Mouse (Mus musculus) stomach, postnatal 0 days (tissue): ENCODE measurements around the gene Disp1. TPM values are rescaled to one million over a fixed set of nuclear protein-coding genes. Genes with fewer than 3 reads are reported as not detected.

Experiments
- ATAC-seq: fragments of 200-750 bp; cut with Nextera tagmentation; 2 replicates; pipeline ENCODE4 v1.8.0; 2017; ENCODE audit not compliant: low FRiP score, low TSS enrichment
- DNase-seq: peaks from one replicate; pipeline ENCODE4 v3.0.0-alpha.2; 2016; ENCODE audit warnings: low spot score
- H3K27ac ChIP-seq: fragments of 300-500 bp; sonication (generic); replicated peaks from 2 replicates; pipeline ENCODE4 v1.5.1; 2014; ENCODE audit warnings: mild to moderate bottlenecking, control low read depth
- H3K27me3 ChIP-seq: fragments of 300-500 bp; sonication (generic); 2 replicates; pipeline ENCODE4 v1.6.1; 2014; ENCODE audit warnings: low read length; ENCODE audit not compliant: control insufficient read depth, insufficient read depth
- H3K36me3 ChIP-seq: fragments of 300-500 bp; sonication (generic); 2 replicates; pipeline ENCODE4 v1.6.1; 2014; ENCODE audit warnings: low read length, mixed read lengths; ENCODE audit not compliant: control insufficient read depth, insufficient read depth
- H3K4me1 ChIP-seq: fragments of 300-500 bp; sonication (generic); replicated peaks from 2 replicates; pipeline ENCODE4 v1.6.1; 2014; ENCODE audit warnings: antibody characterized with exemption; ENCODE audit not compliant: control insufficient read depth, insufficient read depth
- H3K4me2 ChIP-seq: fragments of 300-500 bp; sonication (generic); replicated peaks from 2 replicates; pipeline ENCODE4 v1.6.1; 2014; ENCODE audit warnings: low read depth, mild to moderate bottlenecking, control low read depth, moderate library complexity
- H3K4me3 ChIP-seq: fragments of 300-500 bp; sonication (generic); 2 replicates; pipeline ENCODE4 v1.5.1; 2014; ENCODE audit warnings: low read depth, low read length, control low read depth
- H3K9ac ChIP-seq: fragments of 300-500 bp; sonication (generic); 2 replicates; pipeline ENCODE4 v1.6.1; 2014; ENCODE audit warnings: mild to moderate bottlenecking, low read length, control low read depth, mixed read lengths
- H3K9me3 ChIP-seq: fragments of 300-500 bp; sonication (generic); 2 replicates; pipeline ENCODE4 v1.6.1; 2016; ENCODE audit warnings: low read length; ENCODE audit not compliant: control insufficient read depth
- CTCF ChIP-seq: IDR thresholded peaks from 2 replicates; pipeline ENCODE4 v1.5.1; 2016; ENCODE audit warnings: antibody characterized with exemption, low read depth, mild to moderate bottlenecking, moderate library complexity
- EP300 ChIP-seq: optimal IDR thresholded peaks from 2 replicates; pipeline ENCODE3; 2016; ENCODE audit warnings: antibody characterized with exemption
- WGBS: fragments of 180-500 bp; shearing (Covaris S2); extraction: QIAGEN DNeasy Blood & Tissue Kit; methylation state at CpG from one replicate; pipeline ENCODE4 v1.1.7; 2014; 5-methylcytosine and 5-hydroxymethylcytosine counted together
- polyA plus RNA-seq: library from polyadenylated mRNA; unstranded; fragments of >200 nt; fragmentation: Nextera tagmentation; extraction: Ambion mirVana; gene quantifications from 2 replicates; pipeline ENCODE4 v1.2.1, GENCODE M21; 2015

Disp1 gene
- polyA plus RNA-seq, 1 experiment from 2014 or later, result 5.9 TPM

DNA sequence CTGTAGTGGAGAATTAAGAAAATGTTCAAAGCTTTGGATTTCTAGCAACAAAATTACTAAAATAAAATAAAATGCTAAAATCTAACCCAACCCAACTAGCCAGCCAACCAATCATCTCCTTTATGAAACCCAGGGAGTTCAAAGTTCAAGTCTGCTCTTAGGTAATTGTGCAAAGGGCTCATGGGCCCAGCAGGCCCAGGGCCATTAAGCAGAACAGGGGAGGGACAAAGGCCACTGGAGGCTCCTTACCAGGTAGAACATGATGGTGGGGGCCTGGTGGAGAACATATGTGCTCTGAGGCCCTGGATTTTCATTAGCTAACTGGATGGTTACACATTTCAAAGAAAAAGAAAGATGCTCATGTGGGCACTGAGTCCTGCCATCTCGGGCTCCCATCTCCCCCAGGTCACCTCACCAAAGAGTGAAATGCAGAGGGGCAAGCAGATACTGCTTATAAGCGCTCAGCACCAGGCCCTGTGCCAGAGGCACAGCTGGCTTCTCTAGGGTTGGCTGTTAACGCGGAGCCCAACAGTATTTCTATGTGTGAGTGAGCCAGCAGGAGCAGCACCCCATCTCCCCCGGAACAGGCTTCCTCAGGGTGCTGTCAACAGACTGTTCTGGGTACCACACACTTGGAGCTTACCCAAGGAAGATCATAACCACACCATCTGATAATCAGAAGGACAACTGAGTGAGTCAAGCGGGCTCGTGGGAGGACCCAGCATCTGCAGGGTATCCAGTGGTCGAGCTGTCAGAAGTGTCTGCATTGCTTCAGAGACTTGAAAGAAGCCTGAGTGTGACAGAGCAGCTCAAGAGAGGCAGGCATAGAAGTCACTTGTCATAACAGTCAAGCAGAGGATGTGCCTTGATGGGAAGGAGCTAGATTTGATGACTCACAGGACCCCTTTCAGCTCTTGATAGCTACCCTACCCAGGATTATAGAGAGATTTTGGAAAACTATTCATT is 137.0 kb downstream of the Disp1 start:
- DNase-seq (no peak), ATAC-seq (peak; percentile 36; the same call in 1 of the 2 replicates)
- Histone ChIP-seq H3K4me2 (no peak overlapping the region), H3K27ac (no peak overlapping the region), H3K4me3 (no peak overlapping the region), H3K36me3 (peaks cover 34% of the 10 kb centered on the region), H3K9me3 (no peaks in the 10 kb centered on the region), H3K4me1 (no peaks in the 10 kb centered on the region), H3K9ac (no peak overlapping the region), H3K27me3 (no peaks in the 10 kb centered on the region)
- 66% methylated on average over 8 of the region's 8 CpGs for WGBS
- TF ChIP-seq CTCF (no peak), EP300 (no peak)

DNA sequence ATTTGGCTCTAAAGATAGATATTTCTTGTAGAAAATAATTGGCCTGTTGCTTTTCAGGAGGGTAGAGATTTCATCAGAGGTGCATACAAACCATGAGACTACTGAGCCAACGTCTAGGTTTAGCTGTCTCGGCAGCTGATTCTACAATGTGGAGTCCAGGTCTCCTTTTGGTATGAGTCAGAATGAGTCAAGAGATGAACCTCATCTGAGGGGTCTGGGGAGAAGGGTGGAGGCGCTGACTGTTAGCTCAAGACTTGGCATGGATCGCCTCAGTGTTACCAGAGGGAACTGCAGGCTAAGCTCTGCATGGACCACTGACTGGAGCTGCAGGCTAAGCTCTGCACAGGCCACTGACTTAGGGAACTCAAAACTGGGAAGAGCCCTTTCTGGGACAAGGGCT is 138.9 kb downstream of the Disp1 start:
- ATAC-seq (peak; percentile 31; the same call in 1 of the 2 replicates), DNase-seq (no peak)
- H3K36me3 ChIP-seq, result peaks cover 18% of the 10 kb centered on the region
- no peak overlapping the region for H3K4me2 ChIP-seq
- no peak overlapping the region for H3K4me3 ChIP-seq
- H3K9me3 ChIP-seq, result no peaks in the 10 kb centered on the region
- WGBS, result 68% methylated on average over 4 of the region's 4 CpGs
- TF ChIP-seq EP300, result no peak
- TF ChIP-seq CTCF, result no peak
- no peak overlapping the region for H3K9ac ChIP-seq
- H3K27me3 ChIP-seq, result no peaks in the 10 kb centered on the region
- no peak overlapping the region for H3K27ac ChIP-seq
- H3K4me1 ChIP-seq, result 0 out of 2 replicates have a peak, but pooled peaks cover 4% of the 10 kb centered on the region

DNA sequence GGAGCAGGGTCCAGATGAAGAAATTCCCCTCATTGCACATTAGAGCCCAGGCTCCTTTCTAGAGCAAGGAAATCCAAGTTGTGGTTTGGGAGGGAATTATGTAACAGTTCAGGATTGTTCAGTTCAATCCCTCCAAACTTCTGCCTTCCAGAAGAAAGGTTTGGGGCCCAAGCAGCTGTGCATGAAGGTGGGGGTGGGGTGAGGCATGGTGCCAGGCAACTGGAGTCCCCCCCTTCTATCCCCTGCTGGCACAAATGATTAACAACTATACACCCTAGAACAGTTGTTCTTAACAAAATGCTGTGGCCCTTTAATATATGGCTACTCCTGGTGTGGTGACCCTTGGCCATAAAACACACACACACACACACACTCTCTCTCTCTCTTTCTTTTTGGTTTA is 140.2 kb downstream of the Disp1 start:
- no peak overlapping the region for H3K4me2 ChIP-seq
- 0 out of 2 replicates have a peak, but pooled peaks cover 4% of the 10 kb centered on the region for H3K4me1 ChIP-seq
- H3K27ac ChIP-seq, result no peak overlapping the region
- TF ChIP-seq CTCF, result no peak
- TF ChIP-seq EP300, result no peak
- DNase-seq (no peak), ATAC-seq (no peak)
- H3K27me3 ChIP-seq, result no peaks in the 10 kb centered on the region
- H3K9ac ChIP-seq, result no peak overlapping the region
- no peaks in the 10 kb centered on the region for H3K9me3 ChIP-seq
- no peak overlapping the region for H3K4me3 ChIP-seq
- H3K36me3 ChIP-seq, result peaks cover 5% of the 10 kb centered on the region; the same call in 1 of the 2 replicates

DNA sequence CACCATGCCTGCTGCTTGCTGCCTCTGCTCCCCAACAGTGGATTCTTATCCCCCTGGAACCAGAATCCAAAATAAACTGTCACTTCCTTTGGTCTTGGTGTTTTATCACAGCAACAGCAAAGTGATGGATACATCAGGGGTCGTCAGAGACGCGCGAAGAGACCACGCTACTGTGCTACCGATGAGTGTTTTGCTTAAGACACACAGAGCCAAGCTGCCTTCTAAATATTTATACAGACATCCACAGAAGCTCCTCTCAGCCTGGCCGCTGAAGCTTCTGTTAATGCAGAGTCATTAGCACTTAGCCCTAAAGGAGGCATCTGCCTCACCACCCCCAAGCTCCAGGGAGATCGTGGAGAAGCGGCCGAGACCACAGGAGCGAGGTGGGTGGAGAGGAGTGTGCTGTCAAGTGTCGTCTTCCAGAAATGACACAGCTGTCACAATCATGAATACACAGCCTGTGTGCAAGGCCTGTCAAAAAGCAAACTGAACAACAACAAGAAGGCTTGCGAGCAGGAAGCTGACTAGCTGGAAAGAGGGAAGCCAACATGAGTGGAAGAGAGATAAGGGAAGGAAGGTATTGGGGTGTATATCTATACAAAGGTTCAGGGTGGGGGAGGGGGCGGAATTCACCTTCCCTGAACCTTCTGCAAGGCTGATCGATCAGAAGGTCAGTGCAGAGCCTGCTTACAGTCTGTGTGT is 146.1 kb downstream of the Disp1 start:
- peak; percentile 41 for ATAC-seq
- H3K4me2 ChIP-seq, result no peak overlapping the region

DNA sequence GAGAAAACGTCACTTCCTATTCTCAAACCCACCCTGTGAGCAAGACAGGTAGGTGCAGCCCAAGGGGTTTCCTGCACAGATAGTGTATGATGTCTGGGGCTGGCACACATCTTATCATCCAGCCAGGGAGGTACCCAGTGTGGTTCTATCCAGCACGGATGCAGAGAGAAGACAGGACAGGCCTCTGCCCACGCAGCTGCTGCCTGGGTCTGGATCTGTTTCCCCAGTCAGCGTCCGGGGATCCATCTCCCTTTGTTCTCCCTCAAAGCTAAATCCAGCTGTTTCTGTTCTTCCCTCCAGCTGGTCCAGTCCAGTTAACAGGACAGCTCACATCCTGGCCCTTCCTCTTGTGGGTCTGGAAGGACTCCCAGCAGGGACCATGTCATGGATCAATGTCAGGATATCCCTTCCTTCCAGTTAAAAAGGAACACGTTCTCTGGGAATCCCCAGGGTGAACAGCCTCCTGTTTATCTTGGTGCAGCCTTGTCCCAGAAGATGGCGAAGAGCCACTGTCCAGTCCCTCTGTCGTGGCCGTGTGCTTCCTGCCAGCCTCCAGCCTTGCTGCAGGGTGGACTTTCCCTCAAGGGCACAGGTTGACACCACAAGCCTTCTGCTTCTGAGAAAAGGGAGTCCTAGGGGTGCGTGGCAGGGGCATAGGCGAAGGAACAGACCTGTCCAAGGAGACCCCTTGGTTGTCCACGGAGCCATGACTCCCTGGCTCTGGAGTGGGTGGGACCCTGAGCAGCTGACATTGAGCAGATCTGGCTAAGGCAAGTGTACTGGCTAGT is 148.9 kb downstream of the Disp1 start:
- Histone ChIP-seq H3K27ac (0 out of 2 replicates have a peak overlapping the region, but pooled peaks have one; percentile 30), H3K4me3 (no peak overlapping the region), H3K27me3 (no peaks in the 10 kb centered on the region), H3K9me3 (no peaks in the 10 kb centered on the region), H3K4me2 (no peak overlapping the region), H3K4me1 (no peaks in the 10 kb centered on the region), H3K9ac (no peak overlapping the region), H3K36me3 (no peaks in the 10 kb centered on the region)
- no peak for TF ChIP-seq CTCF
- TF ChIP-seq EP300, result no peak
- DNase-seq (no peak), ATAC-seq (peak; percentile 65)
- 53% methylated on average over 12 of the region's 12 CpGs for WGBS

More for the DNA sequence above, 146.1 kb downstream of the Disp1 start:
- TF ChIP-seq CTCF, result no peak
- no peak for TF ChIP-seq EP300
- DNase-seq, result no peak
- H3K9me3 ChIP-seq, result no peaks in the 10 kb centered on the region
- H3K27me3 ChIP-seq, result no peaks in the 10 kb centered on the region
- H3K36me3 ChIP-seq, result no peaks in the 10 kb centered on the region
- 0 out of 2 replicates have a peak, but pooled peaks cover 4% of the 10 kb centered on the region for H3K4me1 ChIP-seq
- WGBS, result 36% methylated on average over 15 of the region's 15 CpGs
- H3K27ac ChIP-seq, result no peak overlapping the region
- no peak overlapping the region for H3K9ac ChIP-seq
- H3K4me3 ChIP-seq, result no peak overlapping the region
